Mouse (Mus musculus): ENCODE data around the gene Synrg.

DNA sequence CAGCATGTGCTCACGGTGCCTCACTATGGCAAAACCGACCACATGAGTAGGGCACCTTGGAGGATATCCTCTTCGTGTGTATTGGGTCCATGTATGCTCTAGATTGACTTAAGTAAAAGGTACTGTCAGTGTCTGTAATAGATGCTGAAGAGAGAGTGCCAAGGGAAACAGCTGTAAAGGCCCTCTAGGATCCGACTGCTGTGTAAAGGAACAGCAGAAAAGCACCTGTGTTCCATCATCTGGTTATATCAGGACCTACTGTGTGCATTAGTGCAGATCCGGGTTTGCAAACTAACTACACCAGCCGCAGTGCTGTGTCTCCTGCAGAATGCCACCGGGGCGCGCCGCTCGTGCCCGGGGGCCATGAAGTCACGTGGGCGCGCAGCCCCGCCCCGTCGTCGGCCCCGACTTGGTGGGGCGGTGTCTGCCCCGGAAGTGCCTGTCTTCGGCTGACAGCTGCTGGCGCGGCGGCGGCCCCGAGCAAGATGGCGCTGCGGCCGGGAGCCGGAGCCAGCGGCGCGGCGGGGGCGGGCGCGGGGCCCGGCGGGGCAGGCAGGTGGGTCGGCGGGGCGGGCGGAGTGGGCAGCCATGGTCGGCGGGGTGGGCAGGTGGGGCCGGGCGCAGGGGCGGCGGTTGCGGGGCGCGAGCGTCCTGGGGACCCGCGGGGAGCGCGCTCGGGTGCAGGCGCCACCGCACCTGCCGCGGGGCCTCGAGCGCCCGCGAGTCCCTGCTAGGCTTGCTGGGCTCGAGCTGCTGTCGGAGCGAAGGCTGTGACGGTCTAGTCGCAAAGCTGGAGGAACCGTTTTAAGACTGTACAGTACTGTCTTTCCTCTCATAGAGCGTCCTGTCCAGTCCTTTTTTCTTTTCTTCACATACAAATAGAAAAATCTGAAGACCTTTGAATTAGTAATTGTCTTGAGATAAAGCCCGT, at the start of gene Synrg:
- TF ChIP-seq CTCF (conservative IDR thresholded peaks at IDR 0.05; ENCODE audit: insufficient read depth, insufficient read length, low read depth, low read length) (no peak), POLR2A (IDR thresholded peaks at IDR 0.05; ENCODE audit: low read depth, low read length) (no peak)

Data from kidney, adult 2 months (tissue).